In genomic region chr2:166162160-166162559, GRCm38 (mm10) we compare ENCODE assay signal across 21 mouse cellular contexts. TPM values are rescaled to one million over a fixed set of nuclear protein-coding genes. Genes with fewer than 3 reads are reported as not detected.
DNase-seq lines count a peak whose midpoint lies in the region; ATAC-seq lines count a peak whose summit lies in the region.
"Had no signal": no experiment of that assay in that cellular context is flagged by ENCODE, and none has a peak within 500 bp of the region (broad histone marks: within the 10 kb centered on the region; RNA-seq: fewer than 3 reads in every experiment).

No protein-coding gene starts in this region.

- DNase-seq in adrenal gland, postnatal 10 days = peak; percentile 37
- DNase-seq in adrenal gland, postnatal 25 days = no peak
- DNase-seq in kidney, adult 18-20 months = peak; percentile 27
- DNase-seq in limb, embryonic 11.5 days (ENCODE audit: low spot score) = no peak
- no peak for DNase-seq in heart, embryonic 10.5 days (ENCODE audit: low spot score)
- DNase-seq: cerebellum, adult 9-11 months; heart, adult 2 months; liver, postnatal 0 days; lung, postnatal 10 days; midbrain, embryonic 14.5 days; right cerebral cortex, postnatal 25 days; thymus, adult 2 months had no signal

- 59% methylated on average over 5 of the region's 5 CpGs for WGBS in kidney, embryonic 14.5 days
- 53% methylated on average over 5 of the region's 5 CpGs for WGBS in limb, embryonic 11.5 days
- WGBS in heart, embryonic 10.5 days = 79% methylated on average over 5 of the region's 5 CpGs

- no peaks in the 10 kb centered on the region for H3K36me3 ChIP-seq in kidney, embryonic 14.5 days (ENCODE audit: control insufficient read depth, insufficient read depth, low read length)
- H3K36me3 ChIP-seq in limb, embryonic 11.5 days (ENCODE audit: control insufficient read depth, insufficient read depth, low read length) = no peaks in the 10 kb centered on the region
- H3K36me3 ChIP-seq in heart, embryonic 10.5 days = no peaks in the 10 kb centered on the region
- H3K36me3 ChIP-seq: embryonic facial prominence, embryonic 15.5 days; heart, embryonic 15.5 days; neural tube, embryonic 15.5 days had no signal

- no peak overlapping the region for H3K4me2 ChIP-seq in kidney, embryonic 14.5 days (replicated peaks; ENCODE audit: low read depth, low read length)
- no peak overlapping the region for H3K4me2 ChIP-seq in limb, embryonic 11.5 days (ENCODE audit: low read depth, severe bottlenecking)
- H3K4me2 ChIP-seq: embryonic facial prominence, embryonic 15.5 days; heart, embryonic 15.5 days; neural tube, embryonic 15.5 days had no signal

- H3K4me1 ChIP-seq in kidney, embryonic 14.5 days (ENCODE audit: control insufficient read depth, insufficient read depth, low read length) = peaks cover 12% of the 10 kb centered on the region; the same call in 1 of the 2 replicates
- H3K4me1 ChIP-seq in brown adipose tissue, adult 24 weeks (ENCODE audit: control insufficient read depth, insufficient read depth, insufficient read length, low read length) = no peaks in the 10 kb centered on the region; the same call in 1 of the 2 replicates
- H3K4me1 ChIP-seq in limb, embryonic 11.5 days (ENCODE audit: control insufficient read depth, insufficient read depth, low read length) = peaks cover 23% of the 10 kb centered on the region
- H3K4me1 ChIP-seq in heart, embryonic 10.5 days = peaks cover 26% of the 10 kb centered on the region
- H3K4me1 ChIP-seq: megakaryocyte, embryonic 14.5 days had no signal

- no peak overlapping the region for H3K27ac ChIP-seq in kidney, embryonic 14.5 days (ENCODE audit: low read depth, low read length)
- H3K27ac ChIP-seq in brown adipose tissue, adult 24 weeks (replicated peaks; ENCODE audit: low read depth, low read length) = peak overlapping the region; percentile 27; the same call in 1 of the 2 replicates
- H3K27ac ChIP-seq in limb, embryonic 11.5 days (replicated peaks; ENCODE audit: low read depth, low read length) = peak overlapping the region; percentile 76
- no peak overlapping the region for H3K27ac ChIP-seq in heart, embryonic 10.5 days
- H3K27ac ChIP-seq: embryonic facial prominence, embryonic 15.5 days; heart, adult 2 months; heart, embryonic 15.5 days; neural tube, embryonic 15.5 days had no signal

- H3K4me3 ChIP-seq in kidney, embryonic 14.5 days (ENCODE audit: low read length) = no peak overlapping the region
- H3K4me3 ChIP-seq in brown adipose tissue, adult 24 weeks (ENCODE audit: insufficient read depth, low read depth, low read length) = no peak overlapping the region
- H3K4me3 ChIP-seq in limb, embryonic 11.5 days (ENCODE audit: low read depth, low read length) = no peak overlapping the region
- no peak overlapping the region for H3K4me3 ChIP-seq in heart, embryonic 10.5 days
- H3K4me3 ChIP-seq: embryonic facial prominence, embryonic 15.5 days; heart, adult 2 months; heart, embryonic 15.5 days; megakaryocyte, embryonic 14.5 days; neural tube, embryonic 15.5 days had no signal

- no peak overlapping the region for H3K9ac ChIP-seq in kidney, embryonic 14.5 days (ENCODE audit: low read depth, low read length)
- no peak overlapping the region; the same call in 1 of the 2 replicates for H3K9ac ChIP-seq in limb, embryonic 11.5 days (ENCODE audit: low read length)
- H3K9ac ChIP-seq: embryonic facial prominence, embryonic 15.5 days; heart, embryonic 15.5 days; liver, postnatal 0 days; neural tube, embryonic 15.5 days had no signal

- no peaks in the 10 kb centered on the region for H3K27me3 ChIP-seq in kidney, embryonic 14.5 days (ENCODE audit: control insufficient read depth, insufficient read depth, low read length)
- H3K27me3 ChIP-seq in limb, embryonic 11.5 days (ENCODE audit: control insufficient read depth, insufficient read depth, low read length) = no peaks in the 10 kb centered on the region
- H3K27me3 ChIP-seq in heart, embryonic 10.5 days (ENCODE audit: insufficient read depth, poor library complexity, severe bottlenecking) = no peaks in the 10 kb centered on the region; the same call in 1 of the 2 replicates
- H3K27me3 ChIP-seq: embryonic facial prominence, embryonic 15.5 days; heart, embryonic 15.5 days; neural tube, embryonic 15.5 days had no signal

- H3K9me3 ChIP-seq in kidney, embryonic 14.5 days (ENCODE audit: control insufficient read depth, low read length) = no peaks in the 10 kb centered on the region
- no peaks in the 10 kb centered on the region; the same call in 1 of the 2 replicates for H3K9me3 ChIP-seq in limb, embryonic 11.5 days (ENCODE audit: control insufficient read depth, low read length)
- no peaks in the 10 kb centered on the region for H3K9me3 ChIP-seq in heart, embryonic 10.5 days
- H3K9me3 ChIP-seq: embryonic facial prominence, embryonic 15.5 days; heart, embryonic 15.5 days; neural tube, embryonic 15.5 days had no signal

- no peak for ATAC-seq in kidney, embryonic 14.5 days (ENCODE audit: low FRiP score, low TSS enrichment)
- no peak for ATAC-seq in limb, embryonic 11.5 days (ENCODE audit: insufficient number of reproducible peaks, low FRiP score, low TSS enrichment, low read depth)
- no peak for ATAC-seq in frontal cortex, adult (ENCODE audit: low TSS enrichment)
- ATAC-seq: activated CD4-positive, CD25-positive, alpha-beta regulatory T cell, adult 4 months; CD4-positive, CD25-positive, alpha-beta regulatory T cell, adult 4 months; liver, postnatal 0 days had no signal

RNA-seq across cellular contexts. Expression of gene Sulf2, which starts 6.7 kb away (rescaled TPM):
- total RNA-seq in adrenal gland, postnatal 10 days (2021) = 10 to 100 TPM; 54.5 to 62.8 TPM
- 54.4 and 55.9 TPM in 2 replicates for total RNA-seq in adrenal gland, postnatal 25 days (2021)
- 69.3 and 80.4 TPM in 2 replicates for polyA plus RNA-seq in kidney, embryonic 14.5 days (2014; fragmentation: Nextera tagmentation; extraction: Ambion mirVana)
- polyA plus RNA-seq in brown adipose tissue, adult 24 weeks (2012; ENCODE audit: insufficient read depth, insufficient read length, missing spikeins) = 40.8 and 47.5 TPM in 2 replicates
- 193 and 210 TPM in 2 replicates for polyA plus RNA-seq in limb, embryonic 11.5 days (2014; fragmentation: Nextera tagmentation; extraction: Ambion mirVana)
- 94.7 and 103 TPM in 2 replicates for polyA plus RNA-seq in heart, embryonic 10.5 days (2016; fragmentation: Nextera tagmentation; extraction: Ambion mirVana)

Comparison
In these comparisons a context has a peak if more than half of its experiments do, and no peak if none do; other contexts are left out.
1. DNase-seq: peak in adrenal gland, postnatal 10 days (single experiment) and kidney, adult 18-20 months (single experiment); none in adrenal gland, postnatal 25 days (single experiment), limb, embryonic 11.5 days (single experiment) and heart, embryonic 10.5 days (single experiment).
2. H3K27ac ChIP-seq: peak in brown adipose tissue, adult 24 weeks (single experiment) and limb, embryonic 11.5 days (single experiment); none in kidney, embryonic 14.5 days (single experiment) and heart, embryonic 10.5 days (single experiment).